Comparison of ENCODE assay signal across 18 mouse cellular contexts in genomic region chr2:37479559-37479958, GRCm38 (mm10).
"Had no signal": no experiment of that assay in that cellular context is flagged by ENCODE, and none has a peak within 500 bp of the region (broad histone marks: within the 10 kb centered on the region; RNA-seq: fewer than 3 reads in every experiment).

No protein-coding gene starts in this region.

- H3K4me1 ChIP-seq: lung, embryonic 15.5 days; midbrain, embryonic 10.5 days; midbrain, embryonic 12.5 days; neural tube, embryonic 12.5 days; stomach, embryonic 15.5 days had no signal

- DNase-seq: lung, adult 2 months; lung, postnatal 14 days; lung, postnatal 36 days; midbrain, embryonic 14.5 days; right cerebral cortex, postnatal 14 days; thymus, adult 2 months; thymus, postnatal 25 days; thymus, postnatal 4 days had no signal

- H3K9ac ChIP-seq: lung, embryonic 15.5 days; midbrain, embryonic 12.5 days; neural tube, embryonic 12.5 days; stomach, embryonic 15.5 days had no signal

- H3K4me3 ChIP-seq: lung, embryonic 15.5 days; midbrain, embryonic 10.5 days; midbrain, embryonic 12.5 days; myocyte; neural tube, embryonic 12.5 days; stomach, embryonic 15.5 days had no signal

- H3K9me3 ChIP-seq: lung, embryonic 15.5 days; midbrain, embryonic 10.5 days; midbrain, embryonic 12.5 days; neural tube, embryonic 12.5 days; stomach, embryonic 15.5 days had no signal

- H3K4me2 ChIP-seq: lung, embryonic 15.5 days; midbrain, embryonic 12.5 days; neural tube, embryonic 12.5 days; stomach, embryonic 15.5 days had no signal

- H3K27ac ChIP-seq: lung, embryonic 15.5 days; macrophage; midbrain, embryonic 10.5 days; midbrain, embryonic 12.5 days; neural tube, embryonic 12.5 days; stomach, embryonic 15.5 days; stomach, postnatal 0 days had no signal

- H3K27me3 ChIP-seq: lung, embryonic 15.5 days; midbrain, embryonic 12.5 days; neural tube, embryonic 12.5 days; stomach, embryonic 15.5 days had no signal

- ATAC-seq: lung, postnatal 0 days; midbrain, embryonic 16.5 days had no signal
